Mouse (Mus musculus) lung, embryonic 16.5 days (tissue): Measurements from ENCODE around the gene Gtf2i. TPM values are rescaled to one million over a fixed set of nuclear protein-coding genes. Genes with fewer than 3 reads are reported as not detected.
"Not testable (repeated sequence)": the region's sequence is repeated elsewhere in the genome, so short reads cannot be mapped to it uniquely, and the experiment has no call there.

Source experiments
- ATAC-seq: fragments of 200-750 bp; cut with Nextera tagmentation; 2 replicates; pipeline ENCODE4 v1.8.0; 2017; ENCODE audit warnings: low read depth, mild to moderate bottlenecking, moderate library complexity
- H3K27ac ChIP-seq: fragments of 300-500 bp; sonication (generic); 2 replicates; pipeline ENCODE4 v1.5.1; 2014; ENCODE audit warnings: mild to moderate bottlenecking, control low read depth, low read length
- H3K27me3 ChIP-seq: fragments of 300-500 bp; sonication (generic); 2 replicates; pipeline ENCODE4 v1.6.1; 2014; ENCODE audit warnings: low read depth, low read length, mixed read lengths; ENCODE audit not compliant: control insufficient read depth, insufficient read depth
- H3K36me3 ChIP-seq: fragments of 300-500 bp; sonication (generic); 2 replicates; pipeline ENCODE4 v1.6.1; 2014; ENCODE audit warnings: low read length; ENCODE audit not compliant: control insufficient read depth, insufficient read depth
- H3K4me1 ChIP-seq: fragments of 300-500 bp; sonication (generic); replicated peaks from 2 replicates; pipeline ENCODE4 v1.6.1; 2014; ENCODE audit warnings: low read length, mixed read lengths; ENCODE audit not compliant: control insufficient read depth, insufficient read depth
- H3K4me2 ChIP-seq: fragments of 300-500 bp; sonication (generic); 2 replicates; pipeline ENCODE4 v1.6.1; 2014; ENCODE audit warnings: low read depth, low read length, control low read depth
- H3K4me3 ChIP-seq: fragments of 300-500 bp; sonication (generic); 2 replicates; pipeline ENCODE4 v1.5.1; 2014; ENCODE audit warnings: mild to moderate bottlenecking, low read length, control low read depth
- H3K9ac ChIP-seq: fragments of 300-500 bp; sonication (generic); 2 replicates; pipeline ENCODE4 v1.6.1; 2014; ENCODE audit warnings: low read length, control low read depth
- H3K9me3 ChIP-seq: fragments of 300-500 bp; sonication (generic); 2 replicates; pipeline ENCODE4 v1.6.1; 2016; ENCODE audit warnings: low read length; ENCODE audit not compliant: control insufficient read depth
- WGBS: fragments of 180-500 bp; shearing (Covaris S2); extraction: QIAGEN DNeasy Blood & Tissue Kit; methylation state at CpG from one replicate; pipeline ENCODE4 v1.1.7; 2014; 5-methylcytosine and 5-hydroxymethylcytosine counted together
- polyA plus RNA-seq: library from polyadenylated mRNA; unstranded; fragments of >200 nt; fragmentation: Nextera tagmentation; extraction: Ambion mirVana; gene quantifications from 2 replicates; pipeline ENCODE4 v1.2.1, GENCODE M21; 2015

Gtf2i gene
- polyA plus RNA-seq, 1 experiment from 2014 or later: 170 TPM

DNA sequence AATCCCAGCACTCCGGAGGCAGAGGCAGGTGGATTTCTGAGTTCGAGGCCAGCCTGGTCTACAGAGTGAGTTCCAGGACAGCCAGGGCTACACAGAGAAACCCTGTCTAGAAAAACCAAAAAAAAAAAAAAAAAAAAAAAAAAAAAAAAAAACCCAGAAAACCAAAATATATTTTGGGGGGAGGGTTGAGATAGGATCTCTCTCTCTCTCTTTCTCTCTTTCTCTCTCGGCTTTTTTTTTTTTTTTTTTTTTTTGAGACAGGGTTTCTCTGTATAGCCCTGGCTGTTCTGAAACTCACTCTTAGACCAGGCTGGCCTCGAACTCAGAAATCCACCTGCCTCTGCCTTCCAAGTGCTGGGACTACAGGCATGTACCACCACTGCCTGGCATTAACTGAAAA, 29.0 kb upstream of the Gtf2i start:
- not testable (repeated sequence) for H3K9me3 ChIP-seq, H3K4me2 ChIP-seq, H3K4me3 ChIP-seq, H3K4me1 ChIP-seq, H3K27me3 ChIP-seq, H3K27ac ChIP-seq, H3K9ac ChIP-seq, ATAC-seq, H3K36me3 ChIP-seq
- WGBS: 95% methylated on average over 3 of the region's 4 CpGs

DNA sequence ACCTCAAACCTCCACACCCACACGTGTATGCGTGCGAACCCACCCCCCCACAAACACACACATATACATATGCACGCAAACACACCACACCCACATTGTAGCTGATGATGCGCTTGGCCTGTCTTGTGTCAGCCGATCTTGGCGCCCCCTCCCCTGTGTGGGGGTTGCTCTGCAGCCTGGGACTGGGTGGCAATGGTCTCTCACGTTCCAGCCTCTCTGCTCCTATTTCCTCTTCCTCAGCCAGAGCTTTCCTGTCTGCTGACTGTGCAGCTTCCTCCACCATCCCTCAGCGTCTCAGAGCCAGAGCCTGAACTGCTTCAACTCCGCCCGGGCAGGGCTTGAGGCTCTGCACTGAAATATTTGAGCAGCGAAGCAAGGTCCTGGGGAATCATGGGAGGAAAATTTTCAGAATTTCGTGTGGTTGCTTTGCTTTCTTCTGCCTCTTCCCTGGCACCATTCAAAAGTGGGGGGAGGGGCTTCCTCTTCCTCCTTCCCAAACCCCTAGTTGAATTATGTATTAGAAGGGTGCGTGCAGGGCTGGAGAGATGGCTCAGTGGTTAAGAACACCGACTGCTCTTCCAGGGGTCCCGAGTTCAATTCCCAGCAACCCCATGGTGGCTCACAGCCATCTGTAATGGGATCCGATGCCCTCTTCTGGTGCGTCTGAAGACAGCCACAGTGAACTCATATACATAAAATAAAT, 28.1 kb upstream of the Gtf2i start:
- no peak overlapping the region for H3K4me3 ChIP-seq
- peak; percentile 80 for ATAC-seq
- no peaks in the 10 kb centered on the region for H3K9me3 ChIP-seq
- no peaks in the 10 kb centered on the region for H3K27me3 ChIP-seq
- 0 out of 2 replicates have a peak overlapping the region, but pooled peaks have one; percentile 2 for H3K4me2 ChIP-seq
- no peaks in the 10 kb centered on the region for H3K4me1 ChIP-seq
- no peak overlapping the region for H3K27ac ChIP-seq
- 64% methylated on average over 18 of the region's 18 CpGs for WGBS
- no peak overlapping the region for H3K9ac ChIP-seq
- H3K36me3 ChIP-seq: no peaks in the 10 kb centered on the region

DNA sequence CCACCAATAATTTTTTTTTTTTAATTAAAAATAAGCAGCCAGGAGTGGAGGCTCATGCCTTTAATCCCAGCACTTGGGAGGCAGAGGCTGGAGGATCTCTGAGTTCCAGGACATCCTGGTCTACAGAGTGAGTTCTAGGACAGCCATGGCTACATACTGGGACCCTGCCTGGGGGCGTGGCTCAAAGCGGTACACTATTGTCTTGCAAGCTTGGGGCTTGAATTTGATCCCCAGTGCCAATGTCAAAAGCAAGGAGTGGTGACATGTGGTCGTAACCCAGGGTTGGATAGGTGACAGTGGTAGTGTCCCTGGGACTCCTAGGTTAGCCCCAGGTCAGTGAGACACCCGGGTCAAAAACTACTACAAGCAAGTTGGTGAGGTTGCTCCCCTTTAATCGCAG, 27.2 kb upstream of the Gtf2i start:
- Histone ChIP-seq H3K36me3 (no peaks in the 10 kb centered on the region), H3K4me2 (no peak overlapping the region), H3K4me3 (no peak overlapping the region), H3K27ac (no peak overlapping the region), H3K9me3 (no peaks in the 10 kb centered on the region), H3K27me3 (no peaks in the 10 kb centered on the region), H3K4me1 (no peaks in the 10 kb centered on the region), H3K9ac (no peak overlapping the region)
- no peak for ATAC-seq
- 90% methylated on average over 5 of the region's 5 CpGs for WGBS

DNA sequence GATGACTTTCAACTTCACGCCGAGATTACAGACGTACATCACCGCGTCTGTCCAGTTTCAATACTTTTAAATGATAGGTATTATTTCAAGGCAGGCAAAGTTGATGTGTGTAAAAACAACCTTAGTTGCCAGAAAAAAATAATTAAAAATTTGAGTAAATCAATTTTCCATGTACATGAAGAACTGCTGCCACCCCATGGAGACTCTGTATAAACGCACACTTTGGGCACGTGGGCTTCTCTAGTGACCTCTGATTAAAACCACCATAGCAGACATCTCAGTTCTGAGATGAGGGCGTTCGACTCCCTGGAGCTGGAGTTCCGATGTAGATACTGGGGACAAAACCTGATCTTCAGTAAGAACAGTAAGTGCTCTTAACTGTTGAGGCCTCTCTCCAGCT, 26.8 kb upstream of the Gtf2i start:
- no peaks in the 10 kb centered on the region for H3K27me3 ChIP-seq
- WGBS: 66% methylated on average over 10 of the region's 10 CpGs
- ATAC-seq: no peak
- no peak overlapping the region for H3K27ac ChIP-seq
- no peaks in the 10 kb centered on the region for H3K4me1 ChIP-seq
- no peaks in the 10 kb centered on the region for H3K36me3 ChIP-seq
- H3K9ac ChIP-seq: no peak overlapping the region
- no peak overlapping the region for H3K4me2 ChIP-seq
- no peak overlapping the region for H3K4me3 ChIP-seq
- no peaks in the 10 kb centered on the region for H3K9me3 ChIP-seq

DNA sequence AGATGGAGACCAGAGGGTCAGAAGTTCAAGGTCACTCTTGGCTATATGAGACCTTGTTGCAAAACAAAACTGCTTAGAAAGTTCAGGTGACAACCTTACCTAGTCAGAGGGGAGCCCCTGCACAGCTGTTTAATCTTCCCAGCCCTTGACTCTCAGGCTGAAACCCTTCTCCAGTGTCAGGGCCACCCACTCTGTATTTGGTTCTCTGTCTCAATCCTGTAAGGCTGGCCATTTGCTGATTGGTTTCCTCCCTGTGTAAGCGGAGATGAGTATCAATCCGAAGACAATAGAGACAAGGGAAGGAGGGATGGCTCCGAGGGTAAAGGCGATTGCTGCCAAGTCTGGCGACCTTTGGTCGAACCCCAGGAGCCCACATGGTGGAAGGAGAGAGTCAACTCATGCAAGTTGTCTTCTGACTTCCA, 25.6 kb upstream of the Gtf2i start:
- no peak overlapping the region for H3K4me2 ChIP-seq
- no peak for ATAC-seq
- H3K9ac ChIP-seq: no peak overlapping the region
- H3K9me3 ChIP-seq: no peaks in the 10 kb centered on the region
- no peak overlapping the region for H3K27ac ChIP-seq
- no peaks in the 10 kb centered on the region for H3K4me1 ChIP-seq
- no peaks in the 10 kb centered on the region for H3K36me3 ChIP-seq
- no peak overlapping the region for H3K4me3 ChIP-seq
- WGBS: 21% methylated on average over 6 of the region's 6 CpGs
- no peaks in the 10 kb centered on the region for H3K27me3 ChIP-seq

DNA sequence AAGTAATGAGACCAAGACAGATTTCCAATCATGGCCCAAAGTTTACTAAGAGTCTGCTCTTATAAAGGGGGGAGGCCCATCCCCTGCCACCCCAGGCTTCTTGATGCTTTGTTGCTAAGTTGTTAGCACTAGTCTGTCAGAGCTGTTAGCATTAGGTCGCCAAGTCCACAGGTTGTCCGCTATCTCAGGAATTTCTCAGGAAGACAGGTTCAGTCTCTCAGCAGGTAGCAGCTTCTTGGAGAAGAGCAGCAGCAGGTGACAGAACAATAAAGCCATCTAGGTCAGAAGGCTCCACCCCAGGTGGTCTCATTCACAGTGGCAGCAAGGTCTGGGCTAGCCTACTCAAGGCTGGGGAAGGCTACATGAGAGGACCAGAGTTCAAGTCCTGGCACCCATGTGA, 22.5 kb upstream of the Gtf2i start:
- not testable (repeated sequence) for H3K27ac ChIP-seq, H3K36me3 ChIP-seq
- 46% methylated on average over 2 of the region's 2 CpGs for WGBS

DNA sequence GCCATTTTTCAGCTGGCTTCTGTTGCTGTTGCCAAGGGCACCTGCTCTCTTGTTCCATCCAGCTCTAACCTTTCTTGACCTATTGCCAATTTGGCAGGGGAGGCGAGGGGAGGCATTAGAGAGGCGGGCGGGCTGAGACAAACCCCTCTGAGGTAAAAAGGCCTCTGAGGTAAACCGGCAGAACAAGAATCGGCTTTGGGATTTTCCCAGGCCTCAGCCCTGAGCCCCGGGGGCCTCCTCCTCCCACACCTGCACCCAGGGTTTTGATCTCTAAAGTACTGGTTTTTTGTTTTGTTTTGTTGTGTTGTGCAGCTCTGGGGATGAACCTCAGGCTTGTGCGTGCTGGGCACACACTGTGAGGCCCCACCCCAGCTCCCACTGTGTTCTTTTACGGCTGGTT, 18.2 kb upstream of the Gtf2i start:
- Histone ChIP-seq H3K36me3 (no peaks in the 10 kb centered on the region), H3K4me2 (no peak overlapping the region), H3K4me1 (no peaks in the 10 kb centered on the region), H3K9me3 (no peaks in the 10 kb centered on the region), H3K27ac (peak overlapping the region; percentile 55), H3K9ac (no peak overlapping the region), H3K27me3 (no peaks in the 10 kb centered on the region), H3K4me3 (no peak overlapping the region)
- WGBS: 35% methylated on average over 8 of the region's 8 CpGs
- ATAC-seq: peak; percentile 49; the same call in 1 of the 2 replicates

More for the DNA sequence above, 22.5 kb upstream of the Gtf2i start:
- H3K9ac ChIP-seq, H3K4me2 ChIP-seq, ATAC-seq, H3K4me3 ChIP-seq, H3K27me3 ChIP-seq, H3K4me1 ChIP-seq, H3K9me3 ChIP-seq: not testable (repeated sequence)

DNA sequence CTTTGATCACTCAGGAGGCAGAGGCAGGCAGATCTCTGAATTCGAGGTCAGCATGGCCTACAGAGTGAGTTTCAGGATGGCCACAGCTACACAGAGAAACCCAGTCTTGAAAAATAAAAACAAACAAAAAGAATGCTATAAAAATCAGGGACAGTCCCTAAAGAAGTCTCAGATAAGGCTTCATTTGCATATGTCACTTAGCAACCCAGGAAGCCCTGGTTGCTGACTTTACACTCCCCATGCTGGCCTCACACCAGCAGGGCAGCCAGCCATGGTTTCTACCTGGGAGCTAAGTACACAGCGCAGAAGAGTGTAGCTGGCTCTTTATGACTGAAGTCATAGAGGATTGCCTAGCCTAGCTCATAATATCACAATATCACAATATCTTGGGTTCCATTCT, 15.5 kb upstream of the Gtf2i start:
- 83% methylated on average over 2 of the region's 2 CpGs for WGBS
- peaks cover 8% of the 10 kb centered on the region for H3K4me1 ChIP-seq
- no peak overlapping the region for H3K27ac ChIP-seq
- no peak overlapping the region for H3K4me3 ChIP-seq
- no peak for ATAC-seq
- no peaks in the 10 kb centered on the region for H3K27me3 ChIP-seq
- no peaks in the 10 kb centered on the region for H3K9me3 ChIP-seq
- no peaks in the 10 kb centered on the region for H3K36me3 ChIP-seq
- no peak overlapping the region for H3K4me2 ChIP-seq
- no peak overlapping the region for H3K9ac ChIP-seq

DNA sequence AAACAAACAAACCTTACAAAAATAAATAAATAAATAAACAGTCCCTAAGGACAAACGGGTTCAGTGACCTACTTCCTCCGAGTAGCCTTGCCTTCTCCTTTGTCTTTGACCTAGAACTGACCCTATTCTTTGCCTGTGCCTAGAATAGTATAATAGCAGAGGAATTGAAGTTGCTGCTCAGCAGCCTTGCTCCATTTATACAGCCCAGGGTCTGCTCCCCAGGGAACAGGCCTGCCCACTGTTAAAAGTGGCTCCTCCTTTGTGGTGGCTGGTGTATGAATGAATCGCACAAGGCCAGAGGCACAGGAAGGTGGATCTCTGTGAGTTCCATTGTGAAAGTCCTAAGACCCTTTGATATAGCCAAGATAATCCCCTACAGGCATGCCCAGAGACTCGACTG, 14.8 kb upstream of the Gtf2i start:
- no peak for ATAC-seq
- WGBS: 66% methylated on average over 4 of the region's 4 CpGs
- H3K9ac ChIP-seq: no peak overlapping the region

More for the DNA sequence above, 14.8 kb upstream of the Gtf2i start:
- Histone ChIP-seq H3K4me2 (no peak overlapping the region), H3K36me3 (no peaks in the 10 kb centered on the region), H3K4me3 (no peak overlapping the region), H3K27ac (no peak overlapping the region), H3K4me1 (peaks cover 8% of the 10 kb centered on the region), H3K27me3 (no peaks in the 10 kb centered on the region), H3K9me3 (no peaks in the 10 kb centered on the region)
